Mouse (Mus musculus) right cerebral cortex, postnatal 36 days (tissue): ENCODE measurements at regions not wholly inside any gene's neighbourhood (a gene's known extent, or its start where the extent isn't known, plus 50 kb on each side); places are given as distances from the start of the nearest gene placed in this dataset.
A peak's percentile ranks its signal among the peaks of the same experiment; 100 is the strongest.

Source experiments
- DNase-seq, 2 experiments: peaks; one replicate each; pipeline ENCODE4 v3.0.0; 2022; ENCODE audit warnings: low spot score in 2 of 2, mixed read lengths in 1 of 2

DNA sequence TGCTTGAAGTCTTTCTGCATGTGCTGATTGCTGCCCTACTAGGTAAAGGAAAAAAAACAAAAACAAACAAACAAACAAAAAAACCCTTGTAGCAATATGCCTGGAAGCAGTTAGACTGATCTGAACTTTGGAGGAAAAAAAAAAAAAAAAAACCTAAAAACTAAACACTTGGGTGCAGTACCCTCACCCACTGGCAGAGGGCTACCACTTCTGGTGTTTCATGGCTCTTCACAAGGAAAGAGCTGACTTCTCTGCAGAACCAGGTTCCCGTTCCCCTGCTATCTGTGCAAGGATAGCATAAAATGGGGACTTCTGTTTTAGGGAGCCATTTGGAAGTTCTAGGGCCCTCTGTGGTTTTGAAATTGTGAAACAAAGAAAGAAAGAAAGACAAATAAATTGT, 52.2 kb upstream of the Otud4 start:
- DNase-seq, result no peak

DNA sequence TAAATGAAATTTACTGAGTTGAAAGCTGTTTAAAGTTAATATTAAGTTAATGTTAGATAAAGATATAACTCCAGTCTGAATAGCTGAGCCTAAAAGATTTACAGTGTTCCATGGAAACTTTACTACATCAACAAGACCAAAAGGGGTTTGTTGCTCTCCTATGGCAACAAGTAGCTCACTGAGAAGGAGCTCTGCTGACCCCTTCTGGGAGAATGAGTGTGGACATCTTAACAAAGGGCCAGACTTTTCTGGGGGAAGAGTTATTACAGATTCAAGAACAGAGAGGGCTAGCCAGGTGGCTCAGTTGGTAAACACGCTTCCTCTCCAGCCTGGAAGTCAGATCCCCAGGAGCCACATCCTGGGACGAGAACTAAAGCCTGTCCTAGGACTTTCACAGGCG, 54.5 kb upstream of the Otud4 start:
- peak in 1 of 2 experiments; percentile 20 for DNase-seq

DNA sequence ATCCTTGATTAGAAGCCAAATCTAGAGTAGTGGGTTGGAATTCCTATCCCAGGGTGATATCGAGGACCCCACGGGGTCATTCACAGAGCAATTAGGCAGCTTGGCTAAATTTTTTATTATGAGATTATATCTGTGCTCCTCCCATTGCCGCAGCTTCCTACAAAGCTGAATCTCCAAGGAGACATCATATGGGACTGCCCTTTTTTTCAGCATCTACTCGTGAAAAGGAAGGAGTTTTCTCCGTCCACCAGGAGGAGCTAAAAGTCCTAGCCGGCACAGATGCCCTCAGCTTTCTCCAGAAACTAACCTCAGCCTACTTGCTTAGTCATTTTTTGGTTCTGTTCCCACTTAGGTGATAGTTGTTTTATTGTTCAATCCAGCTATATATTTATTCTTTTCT, 56.1 kb upstream of the Otud4 start:
- no peak for DNase-seq

DNA sequence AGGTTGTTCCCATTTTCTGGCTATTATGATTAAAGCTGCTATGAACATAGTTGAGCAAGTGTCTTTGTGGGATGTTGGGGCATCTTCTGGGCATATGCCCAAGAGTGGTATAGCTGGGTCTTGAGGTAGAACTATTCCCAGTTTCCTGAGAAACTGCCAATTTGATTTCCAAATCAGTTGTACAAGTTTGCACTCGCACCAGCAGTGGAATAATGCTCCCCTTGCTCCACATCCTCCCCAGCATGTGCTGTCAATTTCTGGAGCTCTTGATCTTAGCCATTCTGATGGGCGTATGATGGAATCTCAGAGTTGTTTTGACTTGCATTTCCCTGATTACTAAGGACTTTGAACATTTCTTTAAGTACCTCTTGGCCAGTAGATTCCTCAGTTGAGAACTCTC, 57.2 kb upstream of the Otud4 start:
- DNase-seq, result no peak

GRCm38 (mm10) chr8:79576086-79576485, 63.3 kb upstream of the Otud4 start:
- DNase-seq, result no peak

- DNase-seq, result no peak
These were observed 64.2 kb upstream of the Otud4 start for GRCm38 (mm10) chr8:79575175-79575734.

GRCm38 (mm10) chr8:79573491-79573890, 65.9 kb upstream of the Otud4 start:
- no peak for DNase-seq

- DNase-seq, result no peak
These were observed 66.9 kb upstream of the Otud4 start for GRCm38 (mm10) chr8:79572526-79572925.

GRCm38 (mm10) chr8:79563101-79563500, 76.3 kb upstream of the Otud4 start:
- no peak for DNase-seq

GRCm38 (mm10) chr8:79562669-79563068, 76.7 kb upstream of the Otud4 start:
- no peak for DNase-seq

- DNase-seq, result peak; percentile 9 to 11
These were observed 77.3 kb upstream of the Otud4 start for GRCm38 (mm10) chr8:79562071-79562581.

- DNase-seq, result no peak
These were observed 78.0 kb upstream of the Otud4 start for GRCm38 (mm10) chr8:79561269-79562063.

GRCm38 (mm10) chr8:79559516-79559915, 79.9 kb upstream of the Otud4 start:
- peak in 1 of 2 experiments; percentile 18 for DNase-seq

GRCm38 (mm10) chr8:79554311-79554710, 85.1 kb upstream of the Otud4 start:
- DNase-seq, result no peak

- no peak for DNase-seq
These were observed 89.3 kb upstream of the Otud4 start for GRCm38 (mm10) chr8:79550151-79550550.

DNA sequence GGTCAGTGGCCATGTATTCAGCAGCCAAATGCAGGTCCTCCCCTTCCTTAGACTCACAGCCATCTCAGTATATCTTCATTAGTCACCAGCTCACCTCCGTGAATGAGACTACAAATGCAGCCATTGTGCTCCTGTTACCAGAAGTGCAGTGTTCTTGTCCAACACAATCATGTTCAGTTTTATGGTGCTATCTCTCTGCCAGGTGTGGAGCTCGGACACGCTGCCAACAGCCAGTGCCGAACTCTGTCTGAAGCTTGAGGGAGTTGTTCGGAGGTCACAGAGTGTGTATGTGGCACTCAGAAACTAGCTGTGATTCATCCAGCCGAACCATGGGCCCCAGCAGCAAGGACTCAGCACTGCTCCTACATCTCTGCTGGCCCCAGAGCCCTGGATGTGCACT, 91.3 kb upstream of the Otud4 start:
- DNase-seq, result no peak

- no peak for DNase-seq
These were observed 93.5 kb upstream of the Otud4 start for GRCm38 (mm10) chr8:79545866-79546373.

GRCm38 (mm10) chr8:79542461-79542860, 97.0 kb upstream of the Otud4 start:
- DNase-seq, result no peak

DNA sequence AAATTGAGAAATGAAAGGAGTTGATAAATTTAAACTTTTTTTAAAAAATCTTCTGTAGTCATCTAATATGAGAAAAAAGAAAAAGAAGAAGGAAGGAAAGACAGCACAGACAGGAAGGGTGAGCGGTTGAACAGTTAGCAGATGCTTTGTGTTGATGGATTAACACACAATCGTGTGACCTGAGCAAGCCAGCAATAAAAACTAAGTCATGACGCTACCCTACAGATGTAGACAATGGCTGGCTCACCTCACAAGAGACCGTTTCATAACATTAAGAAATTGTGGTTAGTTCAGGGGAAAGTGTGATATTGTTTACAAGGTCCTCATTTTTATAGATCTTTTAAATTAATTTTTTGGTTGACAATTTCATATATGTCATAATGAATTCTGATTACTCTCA, 99.4 kb upstream of the Otud4 start:
- no peak for DNase-seq

DNA sequence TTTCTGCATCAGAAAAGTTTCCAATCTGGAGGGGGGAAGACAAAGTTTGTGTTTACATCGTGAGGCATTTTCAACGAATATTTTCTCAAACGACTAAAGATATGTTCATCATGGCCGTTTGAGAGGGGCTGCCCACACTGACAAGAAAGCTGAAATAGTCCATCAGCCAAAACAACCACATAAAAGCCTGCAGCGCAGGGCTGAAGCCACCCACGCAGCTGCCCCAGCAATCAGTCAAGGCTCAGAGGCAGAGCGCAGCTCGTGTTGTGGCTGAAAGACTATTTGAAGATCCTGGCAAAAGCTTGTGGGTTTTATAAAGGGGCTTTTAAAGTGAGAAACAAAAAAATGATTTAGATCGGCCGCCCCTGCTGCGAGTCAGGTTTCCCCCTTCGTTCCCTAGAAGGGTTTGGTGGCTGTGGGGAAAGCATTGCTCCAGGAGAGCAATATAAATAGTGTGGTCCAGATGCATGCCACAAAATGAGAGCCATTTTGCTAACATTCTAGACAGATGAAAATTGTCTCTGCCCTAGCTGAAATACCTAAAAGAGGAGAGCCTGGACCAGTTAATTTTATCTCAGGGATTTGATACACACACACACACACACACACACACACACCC, 105.0 kb upstream of the Otud4 start:
- DNase-seq, result peak; percentile 7 to 25

DNA sequence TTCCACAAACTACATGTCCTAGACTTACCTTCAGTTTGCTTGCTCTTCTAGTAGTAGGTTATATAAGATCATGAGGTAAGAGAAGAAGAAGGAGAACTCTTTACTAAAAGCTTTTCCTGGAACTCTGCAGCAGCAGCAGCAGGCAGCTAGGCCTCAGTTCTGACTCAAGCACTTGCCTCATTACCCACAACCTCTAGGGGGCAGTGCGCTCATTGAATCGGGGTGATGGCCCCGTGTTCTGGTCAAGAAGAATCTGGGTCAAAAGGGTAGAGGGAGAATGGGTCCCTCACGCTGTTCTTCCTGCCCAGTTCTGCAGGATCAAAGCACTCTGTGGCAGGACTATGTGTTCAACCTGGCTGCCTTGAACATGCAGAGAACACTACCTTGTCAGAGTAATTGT, 109.9 kb upstream of the Otud4 start:
- no peak for DNase-seq

DNA sequence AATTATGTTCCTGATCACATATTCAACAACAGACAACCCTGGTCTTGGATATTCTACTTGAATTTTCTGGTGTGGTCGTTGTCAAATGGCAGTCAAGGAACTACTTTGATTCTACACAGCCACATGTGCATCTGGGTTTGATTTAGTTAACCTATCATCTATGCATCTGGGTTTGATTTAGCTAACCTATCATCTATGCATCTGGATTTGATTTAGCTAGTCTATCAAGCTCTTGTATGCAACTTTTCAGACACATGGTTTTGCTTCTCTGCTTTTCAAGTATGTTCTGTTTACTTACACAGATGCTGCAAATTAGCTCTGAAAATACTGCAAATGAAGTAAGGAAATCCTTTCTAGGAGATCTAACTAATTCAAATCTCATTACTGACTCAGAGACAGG, 117.4 kb upstream of the Otud4 start:
- DNase-seq, result no peak

DNA sequence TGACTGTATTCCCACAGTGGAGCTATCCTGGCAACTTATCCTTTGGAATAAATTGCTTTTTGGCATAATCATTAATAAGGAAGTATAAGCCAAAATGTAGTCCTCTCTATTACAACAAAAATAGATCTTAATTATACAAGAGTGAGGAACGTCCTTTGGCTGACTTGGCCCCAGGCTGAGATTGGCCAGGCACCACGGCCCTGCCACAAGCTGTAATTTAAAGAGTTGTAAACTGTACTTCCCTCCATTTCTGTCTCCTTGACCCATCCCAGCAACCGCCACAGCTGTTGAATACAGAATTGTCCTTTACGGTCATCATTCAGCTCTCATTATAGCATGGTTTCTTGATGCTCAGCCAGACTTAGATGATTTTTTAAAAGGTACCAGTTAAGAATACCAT, 119.6 kb upstream of the Smad1 start:
- no peak for DNase-seq
